Mouse (Mus musculus) stomach, embryonic 16.5 days (tissue): ENCODE data around the gene Scimp. TPM values are rescaled to one million over a fixed set of nuclear protein-coding genes. Genes with fewer than 3 reads are reported as not detected.
"Not testable (repeated sequence)": the region's sequence is repeated elsewhere in the genome, so short reads cannot be mapped to it uniquely, and the experiment has no call there.

Experiments used
- ATAC-seq: fragments of 200-750 bp; cut with Nextera tagmentation; 2 replicates; pipeline ENCODE4 v1.8.0; 2017; ENCODE audit warnings: moderate number of reproducible peaks, moderate TSS enrichment; ENCODE audit not compliant: insufficient read depth, low FRiP score
- H3K27ac ChIP-seq: fragments of 300-500 bp; sonication (generic); 2 replicates; pipeline ENCODE4 v1.5.1; 2014; ENCODE audit warnings: low read length
- H3K27me3 ChIP-seq: fragments of 300-500 bp; sonication (generic); 2 replicates; pipeline ENCODE4 v1.6.1; 2014; ENCODE audit warnings: low read length, control low read depth, mixed read lengths; ENCODE audit not compliant: control insufficient read depth, insufficient read depth
- H3K36me3 ChIP-seq: fragments of 300-500 bp; sonication (generic); 2 replicates; pipeline ENCODE4 v1.6.1; 2014; ENCODE audit warnings: low read length; ENCODE audit not compliant: control insufficient read depth, insufficient read depth
- H3K4me1 ChIP-seq: fragments of 300-500 bp; sonication (generic); 2 replicates; pipeline ENCODE4 v1.6.1; 2014; ENCODE audit warnings: low read length, control low read depth, mixed read lengths; ENCODE audit not compliant: control insufficient read depth, insufficient read depth
- H3K4me2 ChIP-seq: fragments of 300-500 bp; sonication (generic); 2 replicates; pipeline ENCODE4 v1.6.1; 2014; ENCODE audit warnings: low read depth, low read length, mixed read lengths
- H3K4me3 ChIP-seq: fragments of 300-500 bp; sonication (generic); replicated peaks from 2 replicates; pipeline ENCODE4 v1.5.1; 2014; ENCODE audit warnings: mild to moderate bottlenecking, low read length
- H3K9ac ChIP-seq: fragments of 300-500 bp; sonication (generic); 2 replicates; pipeline ENCODE4 v1.6.1; 2014; ENCODE audit warnings: low read length
- H3K9me3 ChIP-seq: fragments of 300-500 bp; sonication (generic); replicated peaks from 2 replicates; pipeline ENCODE4 v1.6.1; 2016; ENCODE audit warnings: low read length, control low read depth; ENCODE audit not compliant: control insufficient read depth
- WGBS: fragments of 180-500 bp; shearing (Covaris S2); extraction: QIAGEN DNeasy Blood & Tissue Kit; methylation state at CpG from one replicate; pipeline ENCODE4 v1.1.7; 2014; 5-methylcytosine and 5-hydroxymethylcytosine counted together
- polyA plus RNA-seq: library from polyadenylated mRNA; unstranded; fragments of >200 nt; fragmentation: Nextera tagmentation; extraction: Ambion mirVana; gene quantifications from 2 replicates; pipeline ENCODE4 v1.2.1, GENCODE M21; 2015

Scimp gene
- polyA plus RNA-seq, 1 experiment from 2014 or later = 0.66 TPM

- no peaks in the 10 kb centered on the region for H3K36me3 ChIP-seq
- peak within 1 kb of the TSS; percentile 82 for H3K27ac ChIP-seq
- H3K4me3 ChIP-seq = peak within 1 kb of the TSS; percentile 78
- H3K4me2 ChIP-seq = peak within 1 kb of the TSS; percentile 77
- peak; percentile 87 for ATAC-seq
- H3K9me3 ChIP-seq = no peaks in the 10 kb centered on the region
- H3K9ac ChIP-seq = peak within 1 kb of the TSS; percentile 89
- WGBS = under 1% methylated on average over 78 of the region's 78 CpGs
- H3K27me3 ChIP-seq = no peaks in the 10 kb centered on the region
- 0 out of 2 replicates have a peak, but pooled peaks cover 5% of the 10 kb centered on the region for H3K4me1 ChIP-seq
These were observed 48.2 kb downstream of the Scimp start, which contains the start of gene Zfp3 for GRCm38 (mm10) chr11:70763936-70764808. Zfp3 (plus strand) TSS chr11:70764209.

GRCm38 (mm10) chr11:70763582-70763935 lies 48.8 kb downstream of the Scimp start:
- ATAC-seq = no peak
- H3K27me3 ChIP-seq = no peaks in the 10 kb centered on the region
- WGBS = 22% methylated on average over 3 of the region's 3 CpGs
- H3K4me2 ChIP-seq = peak overlapping the region; percentile 77
- 0 out of 2 replicates have a peak, but pooled peaks cover 5% of the 10 kb centered on the region for H3K4me1 ChIP-seq
- H3K36me3 ChIP-seq = no peaks in the 10 kb centered on the region
- H3K4me3 ChIP-seq = peak overlapping the region; percentile 78
- H3K27ac ChIP-seq = peak overlapping the region; percentile 82
- no peaks in the 10 kb centered on the region for H3K9me3 ChIP-seq
- peak overlapping the region; percentile 89 for H3K9ac ChIP-seq

GRCm38 (mm10) chr11:70762641-70763040 lies 49.7 kb downstream of the Scimp start:
- 0 out of 2 replicates have a peak, but pooled peaks cover 5% of the 10 kb centered on the region for H3K4me1 ChIP-seq
- no peak overlapping the region for H3K4me3 ChIP-seq
- ATAC-seq = no peak
- H3K9me3 ChIP-seq = no peaks in the 10 kb centered on the region
- no peak overlapping the region for H3K27ac ChIP-seq
- H3K9ac ChIP-seq = no peak overlapping the region
- H3K27me3 ChIP-seq = no peaks in the 10 kb centered on the region
- H3K4me2 ChIP-seq = no peak overlapping the region
- no peaks in the 10 kb centered on the region for H3K36me3 ChIP-seq
- 84% methylated on average over 9 of the region's 9 CpGs for WGBS

- H3K27me3 ChIP-seq, H3K4me3 ChIP-seq, H3K4me1 ChIP-seq, ATAC-seq, H3K27ac ChIP-seq, H3K4me2 ChIP-seq, H3K36me3 ChIP-seq, H3K9ac ChIP-seq, H3K9me3 ChIP-seq: not testable (repeated sequence)
- WGBS = 71% methylated on average over 3 of the region's 3 CpGs
These were observed 51.9 kb downstream of the Scimp start for GRCm38 (mm10) chr11:70760446-70760845.

- Histone ChIP-seq H3K4me2 (no peak overlapping the region), H3K4me1 (no peaks in the 10 kb centered on the region), H3K36me3 (no peaks in the 10 kb centered on the region), H3K27me3 (no peaks in the 10 kb centered on the region), H3K9me3 (no peaks in the 10 kb centered on the region), H3K9ac (no peak overlapping the region), H3K4me3 (no peak overlapping the region), H3K27ac (no peak overlapping the region)
- WGBS = 8% methylated on average over 7 of the region's 7 CpGs
- ATAC-seq = peak; percentile 60; the same call in 1 of the 2 replicates
These were observed 56.7 kb downstream of the Scimp start for GRCm38 (mm10) chr11:70755645-70756044.

- 54% methylated on average over 7 of the region's 7 CpGs for WGBS
These were observed 57.4 kb downstream of the Scimp start for GRCm38 (mm10) chr11:70754958-70755357.

GRCm38 (mm10) chr11:70754476-70754875 lies 57.9 kb downstream of the Scimp start:
- Histone ChIP-seq H3K4me1 (no peaks in the 10 kb centered on the region), H3K4me2 (no peak overlapping the region), H3K9ac (no peak overlapping the region), H3K27me3 (no peaks in the 10 kb centered on the region), H3K36me3 (no peaks in the 10 kb centered on the region), H3K9me3 (no peaks in the 10 kb centered on the region), H3K27ac (no peak overlapping the region), H3K4me3 (no peak overlapping the region)
- no peak for ATAC-seq
- WGBS = 61% methylated on average over 4 of the region's 4 CpGs

More at GRCm38 (mm10) chr11:70754958-70755357, 57.4 kb downstream of the Scimp start:
- no peak overlapping the region for H3K4me3 ChIP-seq
- no peaks in the 10 kb centered on the region for H3K9me3 ChIP-seq
- H3K4me2 ChIP-seq = no peak overlapping the region
- no peak for ATAC-seq
- H3K9ac ChIP-seq = no peak overlapping the region
- no peaks in the 10 kb centered on the region for H3K27me3 ChIP-seq
- no peaks in the 10 kb centered on the region for H3K36me3 ChIP-seq
- no peak overlapping the region for H3K27ac ChIP-seq
- no peaks in the 10 kb centered on the region for H3K4me1 ChIP-seq

- WGBS = 84% methylated on average over 10 of the region's 10 CpGs
- ATAC-seq = no peak
- Histone ChIP-seq H3K27me3 (no peaks in the 10 kb centered on the region), H3K4me1 (no peaks in the 10 kb centered on the region), H3K9ac (no peak overlapping the region), H3K4me2 (no peak overlapping the region), H3K27ac (no peak overlapping the region), H3K36me3 (no peaks in the 10 kb centered on the region), H3K9me3 (0 out of 2 replicates have a peak, but pooled peaks cover 4% of the 10 kb centered on the region), H3K4me3 (no peak overlapping the region)
These were observed 59.2 kb downstream of the Scimp start for GRCm38 (mm10) chr11:70753146-70753545.

- Histone ChIP-seq H3K27ac (no peak overlapping the region), H3K4me1 (no peaks in the 10 kb centered on the region), H3K4me2 (no peak overlapping the region), H3K36me3 (no peaks in the 10 kb centered on the region), H3K9ac (no peak overlapping the region; the same call in 1 of the 2 replicates), H3K4me3 (no peak overlapping the region), H3K9me3 (0 out of 2 replicates have a peak, but pooled peaks cover 4% of the 10 kb centered on the region), H3K27me3 (no peaks in the 10 kb centered on the region)
- WGBS = 68% methylated on average over 4 of the region's 4 CpGs
- ATAC-seq = peak; percentile 47; the same call in 1 of the 2 replicates
These were observed 59.9 kb downstream of the Scimp start for GRCm38 (mm10) chr11:70752337-70753017.
